Mouse (Mus musculus) adrenal gland, adult 8-10 months (tissue): Measurements from ENCODE around the gene Med13l. TPM values are rescaled to one million over a fixed set of nuclear protein-coding genes. Genes with fewer than 3 reads are reported as not detected.

Experiments used
- DNase-seq: peaks from one replicate; pipeline ENCODE4 v3.0.0; 2022
- total RNA-seq, 4 experiments: library from RNA; stranded (reverse); gene quantifications; 2 replicates each; pipeline ENCODE4 v1.2.4; 2022

The Med13l gene
- total RNA-seq, 4 experiments from 2014 or later = 30.6 to 46.4 (median 40.2) TPM

DNA sequence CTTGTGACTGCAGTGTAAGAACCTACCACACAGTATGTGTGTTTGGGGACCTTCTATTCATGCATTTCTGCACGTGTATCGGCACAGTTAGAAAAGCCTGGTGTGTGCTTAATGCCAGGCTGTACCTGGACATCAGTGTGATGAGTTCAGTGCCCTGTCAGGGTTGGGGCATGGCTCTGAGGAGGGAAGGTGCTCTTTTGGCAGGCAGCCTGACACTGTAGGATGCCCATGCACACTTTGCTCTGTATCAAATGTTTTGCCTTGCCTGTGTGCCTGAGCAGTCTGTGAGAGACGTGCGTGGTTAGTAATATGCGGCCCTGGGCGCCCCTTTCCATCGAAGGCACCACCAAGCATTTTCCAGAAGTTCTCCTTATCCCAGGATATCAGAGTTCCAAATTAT lies 136.6 kb downstream of the Med13l start:
- DNase-seq = no peak

DNA sequence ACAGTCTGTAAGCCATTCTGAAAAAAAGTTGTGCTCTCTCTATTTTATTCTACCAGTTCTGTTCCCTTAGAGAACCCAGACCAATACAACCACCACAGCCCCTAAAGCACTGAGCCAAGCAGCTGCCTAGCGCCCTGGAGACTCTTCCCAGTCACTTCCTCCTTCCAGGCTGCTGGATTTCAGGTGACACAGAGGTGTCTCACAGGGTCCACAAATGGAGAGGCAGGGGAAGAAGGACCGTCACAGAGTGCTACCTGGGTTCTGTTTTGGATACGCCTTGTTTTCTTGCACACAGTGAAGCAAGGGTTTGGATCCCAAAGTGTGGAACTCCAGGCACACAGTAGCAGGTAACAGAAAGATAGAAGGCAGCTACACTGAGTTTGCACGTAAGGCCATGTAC lies 140.5 kb downstream of the Med13l start:
- no peak for DNase-seq

DNA sequence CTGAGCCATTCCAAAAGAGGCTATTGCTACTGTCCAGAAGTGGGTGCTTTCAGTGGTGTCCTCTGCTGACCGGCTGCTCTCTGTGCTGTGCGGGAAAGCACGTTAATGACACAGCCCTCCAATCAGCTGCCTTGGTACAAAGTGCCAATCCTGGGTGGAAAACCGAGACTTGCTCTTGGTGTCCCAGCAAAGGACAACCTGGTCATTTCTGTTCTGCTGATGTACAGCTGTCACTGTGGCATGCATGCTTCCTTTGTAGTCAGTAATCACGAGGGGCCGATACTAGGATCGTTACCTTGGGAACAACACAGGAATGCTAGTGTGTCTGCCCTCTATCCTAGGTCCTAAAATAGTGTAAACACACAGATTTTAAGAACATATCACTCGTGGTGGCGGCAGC lies 142.2 kb downstream of the Med13l start:
- no peak for DNase-seq

DNA sequence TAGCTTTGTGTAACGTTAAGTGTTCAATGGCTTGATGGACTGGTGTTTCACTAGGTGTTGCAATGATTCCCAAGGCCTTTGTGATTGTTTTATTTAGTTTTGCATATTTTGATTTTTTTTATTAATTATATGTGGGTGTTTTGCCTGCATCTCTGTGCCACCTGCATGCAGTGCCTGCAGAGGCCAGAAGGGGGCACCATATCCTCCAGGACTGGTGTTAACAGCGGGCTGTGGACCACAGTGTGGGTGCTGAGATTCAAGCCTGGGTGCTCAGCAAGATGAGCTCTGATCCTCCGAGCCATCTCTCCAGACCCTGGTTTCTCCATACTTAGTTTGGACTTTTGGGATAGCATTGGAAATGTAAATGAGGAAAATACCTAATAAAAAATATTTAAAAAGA lies 143.7 kb downstream of the Med13l start:
- DNase-seq = no peak

DNA sequence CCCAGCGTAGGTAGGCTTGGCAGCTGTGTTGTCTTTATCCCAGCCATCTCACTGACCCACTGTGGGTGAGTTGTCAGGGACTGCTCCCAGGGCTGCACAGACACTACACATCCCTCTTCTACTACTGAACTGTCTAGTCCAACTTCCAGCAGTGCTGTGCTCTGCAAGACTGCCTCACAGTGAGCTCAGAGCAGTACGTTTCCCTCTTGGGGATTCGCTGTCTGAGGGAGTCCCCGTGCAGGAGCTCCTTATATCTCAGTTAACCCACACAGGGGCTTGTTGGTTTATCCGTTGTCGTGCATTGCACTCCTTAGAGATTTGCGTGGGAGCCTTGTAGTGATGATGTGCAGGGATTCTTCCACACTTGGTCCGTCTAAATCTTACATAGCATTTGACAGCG lies 144.5 kb downstream of the Med13l start:
- no peak for DNase-seq

DNA sequence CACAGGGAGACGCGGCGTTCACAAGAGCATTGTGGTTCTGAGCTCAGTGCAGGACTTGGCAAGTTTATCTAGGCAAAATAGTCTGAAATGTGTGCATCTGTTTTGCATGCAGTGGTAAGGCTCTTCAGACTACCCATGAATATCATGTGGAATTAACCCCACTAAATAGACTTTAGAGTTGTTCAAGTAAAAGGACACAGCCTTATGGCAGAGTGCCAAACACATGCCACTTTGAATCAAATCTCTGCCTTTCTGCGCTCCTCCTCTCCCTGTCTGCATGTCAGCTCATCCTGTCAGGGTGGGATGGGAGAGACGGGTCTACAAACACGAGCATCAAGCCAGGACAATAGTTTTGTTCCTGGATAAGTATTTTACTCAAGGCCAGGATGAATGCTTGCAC lies 145.5 kb downstream of the Med13l start:
- no peak for DNase-seq

DNA sequence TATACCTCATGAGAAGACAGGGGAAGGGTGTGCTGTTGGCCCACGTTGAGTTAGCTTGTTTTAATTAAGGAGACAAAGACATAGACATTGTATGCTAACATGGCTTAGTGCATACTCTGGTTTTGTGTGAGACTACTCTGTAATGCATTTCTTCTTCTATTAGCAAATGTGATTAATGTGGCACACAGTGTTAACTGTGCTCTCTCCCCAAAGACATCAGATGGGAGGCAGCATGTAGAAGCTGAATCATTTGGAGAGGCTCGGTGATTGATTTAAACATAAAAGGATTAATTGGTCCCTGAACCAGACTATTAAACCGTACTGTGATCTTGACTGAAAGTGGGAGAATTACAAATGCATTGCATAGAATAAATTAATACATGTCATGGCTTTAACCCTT lies 145.9 kb downstream of the Med13l start:
- no peak for DNase-seq

DNA sequence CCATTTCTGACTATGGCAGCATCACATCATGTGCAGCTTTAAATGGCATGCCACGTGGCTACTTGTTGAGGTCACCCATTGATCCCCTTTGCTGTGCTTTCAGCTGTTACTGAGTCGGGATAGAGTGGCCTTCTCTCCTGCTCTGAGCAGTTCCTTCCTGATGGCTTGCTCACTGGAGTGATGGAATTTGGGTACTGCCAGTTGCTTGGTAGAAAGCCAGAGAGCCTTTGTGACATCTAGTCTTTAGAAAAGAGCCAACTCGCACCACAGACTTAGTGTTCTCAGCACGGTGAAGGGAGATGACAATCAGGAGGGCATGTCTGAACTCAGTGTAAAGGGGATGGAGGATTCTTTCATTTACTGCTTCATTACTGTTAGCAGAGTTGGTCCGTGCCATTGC lies 147.0 kb downstream of the Med13l start:
- DNase-seq = no peak

DNA sequence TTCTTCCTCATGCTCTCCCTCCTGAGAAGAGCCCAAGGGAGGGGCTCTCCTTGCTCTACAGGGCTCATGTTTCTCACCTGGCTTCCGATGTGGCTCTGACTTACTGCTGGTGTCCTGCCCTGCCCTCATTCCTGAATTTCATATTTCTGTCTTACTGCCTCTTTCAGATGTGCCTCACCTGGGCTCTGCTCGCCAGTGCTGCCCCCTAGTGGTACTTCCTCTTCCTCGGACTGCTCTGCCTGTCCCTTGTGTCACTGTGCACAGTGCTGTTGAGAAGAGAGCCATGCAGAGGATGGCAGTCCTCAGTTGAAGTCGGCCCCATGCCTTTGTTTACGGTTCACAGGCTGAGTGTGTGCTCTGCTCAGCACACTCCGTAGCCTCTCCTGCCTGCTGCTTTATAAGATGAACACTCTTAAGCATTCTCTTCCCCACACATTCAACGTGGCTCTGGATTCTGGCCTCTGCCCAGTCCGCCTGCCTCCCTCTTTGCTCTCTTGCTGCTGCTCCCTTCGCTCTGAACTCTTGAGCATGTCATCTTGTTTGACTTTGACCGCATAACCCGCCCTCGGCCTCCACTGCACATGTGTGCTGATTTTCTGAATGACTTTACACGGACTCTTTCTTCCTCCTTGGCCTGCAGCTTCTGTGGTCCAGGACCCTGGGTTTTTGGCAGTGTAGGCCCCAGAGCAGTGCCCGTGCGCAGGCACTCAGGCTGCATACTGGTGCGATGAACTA lies 147.9 kb downstream of the Med13l start:
- DNase-seq = peak; percentile 39

DNA sequence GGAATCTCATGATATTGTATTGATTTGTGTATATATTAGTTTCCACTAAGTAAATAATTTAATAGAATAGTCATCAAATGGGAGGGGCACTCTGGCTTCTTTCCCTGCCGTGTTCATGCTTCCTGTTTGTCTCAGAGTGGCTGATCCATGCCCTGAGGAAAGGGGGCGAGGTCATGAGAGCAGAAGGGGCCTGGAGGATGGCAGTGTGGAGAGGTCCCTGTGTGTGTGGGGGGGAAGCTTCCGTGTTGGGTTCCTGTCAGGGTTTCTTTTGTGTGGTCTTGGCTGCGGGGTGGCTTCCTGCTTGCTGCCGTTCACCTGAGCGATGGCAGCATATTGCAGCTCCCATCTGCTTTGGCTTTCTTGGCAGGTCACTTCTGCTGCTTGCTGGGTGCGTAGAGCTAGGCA lies 149.4 kb downstream of the Med13l start:
- DNase-seq = no peak

DNA sequence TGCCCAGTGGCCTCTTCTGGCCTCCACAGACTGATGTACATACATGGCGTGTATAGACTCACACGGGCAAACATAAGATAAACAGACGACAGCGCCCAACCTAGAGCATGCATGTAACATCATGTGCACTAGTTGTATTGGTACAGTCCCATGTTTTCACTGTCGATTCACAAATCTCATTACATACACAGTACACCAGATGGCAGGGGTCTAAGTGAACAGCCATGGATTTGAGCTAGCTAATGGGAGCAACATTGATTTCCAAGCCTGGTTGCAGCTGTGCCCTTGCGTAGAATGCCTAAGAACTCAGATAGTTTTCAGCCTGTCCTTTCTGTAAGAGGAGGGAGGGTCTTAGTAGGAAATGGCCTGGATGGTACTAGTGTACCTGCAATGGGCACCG lies 155.0 kb downstream of the Med13l start:
- DNase-seq = no peak

DNA sequence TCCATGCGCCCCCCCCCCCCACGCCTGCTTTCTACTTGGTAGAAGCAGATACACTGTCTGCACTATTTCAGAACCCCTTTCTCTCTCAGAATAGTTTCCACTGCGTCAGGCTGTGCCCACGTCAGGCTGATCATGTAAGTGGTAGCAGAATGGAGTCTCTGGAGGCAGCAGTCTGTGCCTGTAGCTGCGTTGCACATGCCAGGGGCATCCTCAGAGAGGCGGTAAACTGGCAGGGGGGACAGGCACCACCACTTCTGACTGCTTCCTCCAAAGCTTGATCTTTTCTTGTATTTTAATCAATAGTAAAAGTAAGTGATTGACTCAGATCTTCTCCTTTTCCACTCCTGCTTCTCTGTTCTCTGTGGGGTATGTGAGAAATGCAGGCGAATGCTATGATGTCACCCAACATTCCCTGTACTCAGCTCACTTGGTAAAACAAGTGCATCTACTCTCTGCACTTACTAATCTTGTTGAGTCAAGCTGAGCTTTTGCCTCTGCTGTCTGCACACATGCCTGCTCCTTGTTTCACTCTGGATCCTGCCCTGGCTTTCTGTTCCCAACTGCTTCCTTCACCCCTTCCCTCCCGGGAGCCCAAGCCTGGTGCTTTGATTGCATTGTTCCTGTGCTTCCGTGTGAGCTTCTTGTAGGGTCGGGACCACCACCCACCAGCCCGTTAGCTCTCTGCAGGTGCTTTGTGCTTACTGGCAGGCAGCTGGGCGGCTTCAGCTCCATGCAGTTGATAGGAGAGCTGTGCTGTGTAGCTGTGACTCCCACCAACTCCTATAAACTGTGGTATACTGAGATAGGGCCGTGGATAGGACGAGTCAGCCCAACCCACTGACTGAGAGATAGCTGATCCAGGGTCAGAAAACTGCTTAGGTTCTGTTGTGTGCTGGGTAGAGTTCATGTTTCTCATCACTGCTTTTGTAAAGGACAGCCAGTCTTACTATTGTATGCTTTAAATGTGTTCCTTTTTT lies 156.1 kb downstream of the Med13l start:
- no peak for DNase-seq

DNA sequence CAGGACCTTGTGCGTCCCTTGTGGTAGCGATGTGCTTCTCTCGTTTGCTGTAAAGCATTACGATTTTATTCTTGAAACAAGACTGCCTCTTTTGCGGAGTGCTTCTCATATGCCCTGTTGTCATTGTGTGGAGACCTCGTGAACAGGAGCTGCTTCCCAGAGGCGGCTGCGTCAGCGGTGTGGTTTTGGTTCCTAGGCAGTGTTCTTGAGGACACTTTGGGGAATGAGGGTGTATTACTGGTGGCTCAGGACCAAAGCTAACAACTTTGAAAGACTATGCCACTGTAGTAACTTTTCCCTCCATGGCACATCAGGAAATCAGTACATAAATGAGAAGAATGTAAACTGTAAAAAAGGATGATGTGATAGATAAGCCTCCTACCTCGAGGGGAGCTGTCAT lies 157.0 kb downstream of the Med13l start:
- no peak for DNase-seq

DNA sequence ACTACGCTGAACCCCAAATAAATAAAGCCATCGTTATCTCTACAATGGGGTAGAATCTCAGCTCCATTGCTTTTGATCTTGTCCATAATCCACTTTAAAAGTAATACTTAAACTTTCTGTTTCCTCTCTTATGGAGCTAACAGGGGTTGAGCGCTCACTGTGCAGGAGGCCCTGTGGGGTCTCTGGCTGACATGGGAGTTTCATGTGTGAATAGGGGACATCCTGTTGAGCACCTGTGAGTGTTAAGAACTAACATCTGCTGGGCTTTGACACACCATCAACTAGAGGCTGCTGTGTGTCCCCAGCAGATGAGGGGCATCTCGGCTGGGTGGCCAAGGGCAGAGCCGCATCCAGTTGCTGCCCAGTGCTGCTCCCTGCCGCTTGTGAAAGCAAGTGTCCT lies 157.6 kb downstream of the Med13l start:
- DNase-seq = no peak

DNA sequence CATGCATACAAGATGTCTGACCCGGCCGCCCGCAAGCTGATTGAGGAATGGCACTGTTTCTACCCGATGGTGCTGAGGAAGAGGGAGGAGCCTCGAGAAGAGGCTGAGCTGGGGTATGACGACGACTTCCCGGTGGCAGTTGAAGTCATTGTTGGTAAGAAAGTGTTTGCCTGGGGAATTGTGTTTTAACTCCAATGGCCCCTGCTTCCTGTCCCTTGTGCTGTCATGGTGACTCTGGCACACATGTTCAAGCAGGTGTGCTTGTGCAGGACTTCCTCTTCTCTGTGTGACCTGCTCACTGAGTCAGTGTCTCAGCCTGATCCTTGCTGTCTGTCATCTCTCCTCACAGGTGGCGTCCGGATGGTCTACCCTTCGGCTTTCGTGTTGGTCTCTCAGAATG lies 160.9 kb downstream of the Med13l start:
- DNase-seq = no peak

DNA sequence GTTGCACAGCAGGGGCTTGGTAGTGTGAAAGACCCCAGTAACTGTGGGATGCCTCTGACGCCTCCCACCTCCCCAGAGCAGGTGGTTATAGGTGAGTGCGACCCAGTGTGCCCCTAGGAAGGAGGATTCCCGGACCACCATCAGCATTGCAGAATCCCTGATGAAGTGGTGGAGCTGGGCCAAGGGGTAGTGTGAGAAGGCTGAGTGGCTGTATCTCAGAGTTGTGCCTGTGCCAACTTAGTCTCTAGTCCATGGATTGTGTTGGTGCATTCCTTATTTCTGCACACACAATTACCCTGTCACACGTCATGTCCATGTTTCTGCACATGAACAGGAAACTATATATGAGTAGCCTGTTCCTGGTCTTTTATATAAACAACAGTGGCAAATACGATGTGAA lies 161.4 kb downstream of the Med13l start:
- DNase-seq = no peak

DNA sequence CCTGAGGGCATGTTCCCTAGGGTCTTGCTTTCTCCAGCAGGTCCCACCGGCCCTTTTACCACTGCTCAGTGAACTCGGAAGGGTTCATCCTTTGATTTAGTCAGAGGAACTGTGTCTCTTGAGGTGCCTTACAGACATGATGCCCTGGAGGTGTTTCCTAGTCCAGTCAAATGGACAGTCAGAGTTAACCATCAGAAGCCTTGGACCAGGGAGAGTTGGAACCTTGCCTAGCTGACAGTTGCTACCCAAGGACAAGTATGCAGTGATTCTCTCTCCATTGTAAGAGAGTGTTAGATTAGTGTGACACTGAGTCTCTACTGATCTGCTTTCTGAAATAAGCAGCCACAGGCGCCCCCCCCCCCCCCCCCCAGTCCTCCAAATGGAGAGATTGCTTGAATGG lies 162.0 kb downstream of the Med13l start:
- peak; percentile 35 for DNase-seq

DNA sequence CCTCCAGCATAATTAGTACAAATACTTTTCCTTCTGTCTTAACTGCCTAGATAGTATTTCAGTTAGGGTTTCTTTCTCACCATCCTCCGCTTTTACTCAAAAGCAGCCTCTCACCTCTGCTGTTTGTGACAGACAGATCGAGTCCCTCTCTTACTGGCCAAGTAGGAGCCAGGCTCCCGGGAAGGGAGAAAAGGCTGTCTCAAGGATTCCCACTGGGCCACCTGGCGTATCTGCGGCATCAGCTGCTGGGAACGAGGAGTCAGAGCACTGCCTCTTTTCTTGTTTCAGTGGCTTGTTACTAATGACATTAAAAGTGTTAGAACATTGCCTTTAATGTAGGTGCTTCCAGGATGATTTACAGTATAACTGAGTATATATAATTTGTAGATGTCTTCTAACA lies 164.9 kb downstream of the Med13l start:
- DNase-seq = no peak

DNA sequence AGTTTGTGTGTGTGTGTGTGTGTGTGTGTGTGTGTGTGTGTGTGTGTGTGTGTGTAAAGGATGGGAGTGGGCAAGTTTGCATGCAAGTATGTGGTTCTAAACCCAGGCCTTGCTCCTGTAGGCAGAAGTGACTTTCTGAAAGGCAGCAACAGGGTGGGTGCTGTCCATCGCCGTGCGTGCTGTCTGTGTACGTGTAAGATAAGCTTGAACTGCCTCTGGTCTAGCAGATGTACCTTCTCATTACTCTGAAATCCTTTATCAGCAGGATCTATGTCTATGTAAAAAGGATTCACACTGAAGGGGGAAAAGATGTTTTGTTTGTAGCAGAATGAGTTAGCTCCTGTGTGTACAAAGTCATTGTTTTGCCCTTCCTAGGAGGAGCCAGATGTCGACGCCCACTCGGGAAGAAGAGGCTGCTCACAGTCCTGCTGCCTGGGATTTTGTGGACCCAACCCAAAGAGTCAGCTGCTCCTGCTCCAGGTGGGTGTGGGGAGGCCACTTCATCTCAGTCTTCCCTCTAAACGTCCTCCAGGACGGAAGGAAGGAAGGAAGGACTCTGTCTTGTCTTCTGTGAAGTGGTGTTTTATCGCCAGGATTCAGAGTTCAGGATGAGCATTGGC lies 165.5 kb downstream of the Med13l start:
- no peak for DNase-seq

DNA sequence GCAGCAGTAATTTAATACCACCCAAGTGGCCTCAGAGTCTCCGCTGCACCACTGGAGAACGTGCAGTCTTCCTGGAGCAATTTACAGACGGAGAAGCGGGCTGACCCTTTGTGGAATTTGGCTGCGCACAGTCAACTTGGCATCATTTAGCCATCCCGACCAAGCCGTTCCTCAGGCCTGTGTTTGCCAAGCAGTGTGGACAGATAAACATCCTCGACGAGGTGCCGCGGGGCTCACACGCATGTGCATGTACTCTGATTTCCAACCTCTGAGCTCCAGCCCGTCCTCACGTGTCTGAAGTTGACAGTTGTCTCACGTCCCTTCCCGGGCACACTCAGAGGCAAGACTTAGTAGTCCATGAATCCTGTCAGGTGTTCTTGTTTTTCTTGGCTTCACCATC lies 166.9 kb downstream of the Med13l start:
- no peak for DNase-seq

DNA sequence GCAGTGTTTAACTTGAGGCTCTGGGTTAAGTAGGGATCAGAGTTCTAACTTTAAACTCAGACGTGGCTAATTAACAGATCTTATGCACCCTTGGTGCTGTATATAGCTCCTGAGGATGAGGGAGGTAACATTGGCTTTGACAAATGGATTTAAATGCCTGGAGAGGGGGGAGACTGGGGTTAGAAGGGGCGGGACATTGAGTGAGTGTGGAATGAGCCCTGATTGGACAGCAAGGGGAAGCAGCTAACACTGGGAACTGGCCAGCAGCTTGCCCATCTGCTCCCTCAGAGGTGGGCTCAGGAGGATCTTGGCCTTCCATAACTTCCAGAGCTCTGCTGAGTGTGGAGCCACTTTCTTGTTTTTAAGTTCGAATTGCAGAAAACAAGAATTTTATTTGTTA lies 171.7 kb downstream of the Med13l start:
- no peak for DNase-seq

DNA sequence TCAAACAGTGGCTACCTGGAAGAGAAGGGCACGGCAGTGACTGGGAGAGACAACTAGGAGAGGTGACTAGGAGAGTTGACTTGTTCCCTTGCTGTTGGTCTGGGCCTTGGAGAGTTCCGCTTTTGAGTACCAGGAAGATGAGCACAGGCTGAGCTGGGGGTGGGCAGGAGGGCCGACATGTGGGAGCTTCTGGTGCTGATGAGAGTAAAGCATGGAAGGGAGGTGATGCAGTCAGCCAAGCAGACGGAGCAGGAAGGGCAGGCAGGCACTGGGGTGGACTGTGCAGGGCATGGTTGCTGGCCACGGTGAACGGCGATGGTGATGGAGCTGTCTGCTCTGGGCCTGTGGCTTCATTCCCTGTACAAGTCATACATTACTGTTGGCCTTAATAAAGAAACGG lies 172.2 kb downstream of the Med13l start:
- DNase-seq = no peak

DNA sequence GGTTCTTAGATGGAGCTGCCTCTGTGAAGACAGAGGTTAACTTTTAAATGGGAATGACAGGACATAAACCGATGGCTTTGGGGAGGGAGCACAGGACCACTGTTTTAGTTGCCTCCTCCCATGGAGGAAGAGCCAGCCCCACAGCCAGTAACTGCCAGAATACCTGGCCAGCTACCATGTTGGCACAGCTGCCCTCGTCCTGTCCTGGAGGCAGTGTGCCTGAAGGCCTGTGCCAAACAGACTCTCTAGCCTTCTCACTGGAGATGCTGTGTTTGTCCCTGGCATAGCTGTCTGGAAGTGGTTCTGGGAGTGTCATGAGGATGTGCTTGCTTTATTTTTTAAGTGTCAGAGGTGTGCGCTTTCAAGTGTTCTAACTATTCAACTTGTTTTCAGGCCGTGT lies 173.1 kb downstream of the Med13l start:
- no peak for DNase-seq

DNA sequence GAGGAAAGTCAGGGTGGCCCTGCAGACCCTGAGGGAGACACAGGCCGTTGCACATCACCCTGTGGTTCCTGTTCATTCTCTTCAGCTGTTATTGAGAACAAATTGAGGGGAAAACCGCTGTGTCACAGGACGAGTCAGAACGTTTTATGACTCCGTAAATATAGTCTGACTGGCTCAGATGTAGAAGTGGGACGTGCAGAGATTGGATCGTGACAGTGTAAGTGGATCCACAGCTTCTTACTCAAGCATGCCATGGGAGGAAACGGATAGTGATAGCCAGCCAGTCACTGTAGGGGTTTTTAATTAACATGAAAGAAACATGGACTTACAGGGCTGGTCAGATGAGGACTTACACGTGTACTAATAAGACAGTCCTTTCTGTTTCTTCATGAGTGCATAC lies 174.0 kb downstream of the Med13l start:
- no peak for DNase-seq
